Comparison of ENCODE assay signal across 9 mouse cellular contexts in genomic region chr11:49251380-49251761, GRCm38 (mm10). TPM values are rescaled to one million over a fixed set of nuclear protein-coding genes. Genes with fewer than 3 reads are reported as not detected.
DNase-seq lines count a peak whose midpoint lies in the region; ATAC-seq and TF ChIP-seq lines count a peak whose summit lies in the region.
"Had no signal": no experiment of that assay in that cellular context is flagged by ENCODE, and none has a peak within 500 bp of the region (broad histone marks: within the 10 kb centered on the region; RNA-seq: fewer than 3 reads in every experiment).

No protein-coding gene starts in this region.

- WGBS in heart, embryonic 13.5 days, result 68% methylated on average over 7 of the region's 7 CpGs
- WGBS in hindbrain, embryonic 11.5 days, result 79% methylated on average over 7 of the region's 7 CpGs
- 78% methylated on average over 7 of the region's 7 CpGs for WGBS in midbrain, embryonic 10.5 days

- H3K36me3 ChIP-seq in heart, embryonic 13.5 days, result peaks cover 47% of the 10 kb centered on the region
- H3K36me3 ChIP-seq in G1E (replicated peaks), result peaks cover 56% of the 10 kb centered on the region
- H3K36me3 ChIP-seq in hindbrain, embryonic 11.5 days (ENCODE audit: control insufficient read depth, insufficient read depth, low read length), result no peaks in the 10 kb centered on the region
- peaks cover 41% of the 10 kb centered on the region for H3K36me3 ChIP-seq in midbrain, embryonic 10.5 days

- H3K9me3 ChIP-seq in heart, embryonic 13.5 days, result no peaks in the 10 kb centered on the region
- H3K9me3 ChIP-seq in G1E (replicated peaks), result no peaks in the 10 kb centered on the region
- H3K9me3 ChIP-seq in hindbrain, embryonic 11.5 days (ENCODE audit: control insufficient read depth, low read length), result no peaks in the 10 kb centered on the region
- H3K9me3 ChIP-seq in midbrain, embryonic 10.5 days (replicated peaks), result no peaks in the 10 kb centered on the region

- H3K4me1 ChIP-seq in heart, embryonic 13.5 days, result peaks cover 67% of the 10 kb centered on the region
- H3K4me1 ChIP-seq in G1E (ENCODE audit: insufficient read depth, low read depth, low read length), result peaks cover 81% of the 10 kb centered on the region
- H3K4me1 ChIP-seq in hindbrain, embryonic 11.5 days (replicated peaks; ENCODE audit: control insufficient read depth, insufficient read depth, low read length), result peaks cover 3% of the 10 kb centered on the region
- peaks cover 47% of the 10 kb centered on the region for H3K4me1 ChIP-seq in midbrain, embryonic 10.5 days

- no peak for DNase-seq in heart, postnatal 14 days
- DNase-seq in G1E (ENCODE audit: low spot score), result no peak
- no peak for DNase-seq in hindbrain, embryonic 11.5 days (ENCODE audit: low spot score)
- DNase-seq in midbrain, embryonic 10.5 days (ENCODE audit: low spot score), result no peak
- DNase-seq in left cerebral cortex, postnatal 4 days, result no peak
- DNase-seq in embryo, embryonic 9.5 days (ENCODE audit: extremely low spot score), result no peak

- no peak for TF ChIP-seq CTCF in G1E (IDR thresholded peaks at IDR 0.05; ENCODE audit: low read depth, low read length)

- peak overlapping the region; percentile 89 for H3K9ac ChIP-seq in heart, embryonic 13.5 days
- H3K9ac ChIP-seq in hindbrain, embryonic 11.5 days (ENCODE audit: low read depth, low read length), result peak overlapping the region; percentile 93; the same call in 1 of the 2 replicates

- H3K27me3 ChIP-seq in heart, embryonic 13.5 days (replicated peaks), result no peaks in the 10 kb centered on the region
- no peaks in the 10 kb centered on the region for H3K27me3 ChIP-seq in G1E (ENCODE audit: insufficient read depth, low read length)
- no peaks in the 10 kb centered on the region for H3K27me3 ChIP-seq in hindbrain, embryonic 11.5 days (ENCODE audit: control insufficient read depth, insufficient read depth, low read length)
- no peaks in the 10 kb centered on the region for H3K27me3 ChIP-seq in midbrain, embryonic 10.5 days (ENCODE audit: low read depth, poor library complexity, severe bottlenecking)

- intact Hi-C loops in heart, postnatal 14 days (cut with DNase I), result loop anchor here (2.0 to 5.0 kb wide), 2 partner anchors 49 to 144 kb away; partner anchors contain the start of gene Zfp62
- intact Hi-C loops in left cerebral cortex, postnatal 4 days (cut with DNase I), result no loop called here

- H3K4me2 ChIP-seq in heart, embryonic 13.5 days, result peak overlapping the region; percentile 80
- peak overlapping the region; percentile 84 for H3K4me2 ChIP-seq in hindbrain, embryonic 11.5 days (replicated peaks; ENCODE audit: low read depth, low read length)

- peak overlapping the region; percentile 69 for H3K4me3 ChIP-seq in heart, embryonic 13.5 days
- peak overlapping the region; percentile 80; the same call in 1 of the 2 replicates for H3K4me3 ChIP-seq in G1E (ENCODE audit: low read depth, low read length)
- peak overlapping the region; percentile 69; the same call in 1 of the 2 replicates for H3K4me3 ChIP-seq in hindbrain, embryonic 11.5 days (ENCODE audit: low read depth, low read length)
- peak overlapping the region; percentile 71 for H3K4me3 ChIP-seq in midbrain, embryonic 10.5 days

- ATAC-seq in heart, embryonic 13.5 days (ENCODE audit: extremely low read depth, insufficient number of reproducible peaks, low FRiP score, low TSS enrichment), result no peak
- ATAC-seq in G1E (ENCODE audit: extremely low read depth, insufficient number of reproducible peaks, low FRiP score, poor library complexity, severe bottlenecking), result no peak
- no peak for ATAC-seq in hindbrain, embryonic 11.5 days (ENCODE audit: low FRiP score)
- ATAC-seq in granulocyte monocyte progenitor cell, adult 5-6 weeks (replicated peaks; ENCODE audit: poor library complexity, severe bottlenecking), result no peak

- peak overlapping the region; percentile 92 for H3K27ac ChIP-seq in heart, embryonic 13.5 days (replicated peaks)
- no peak overlapping the region for H3K27ac ChIP-seq in hindbrain, embryonic 11.5 days (ENCODE audit: low read depth, low read length)
- H3K27ac ChIP-seq in midbrain, embryonic 10.5 days (replicated peaks), result peak overlapping the region; percentile 92; the same call in 1 of the 2 replicates

RNA-seq across cellular contexts. Expression of gene Mgat1, which starts 7.4 kb away (rescaled TPM):
- 44.2 and 44.9 TPM in 2 replicates for polyA plus RNA-seq in heart, embryonic 13.5 days (2015; fragmentation: Nextera tagmentation; extraction: Ambion mirVana)
- total RNA-seq in heart, postnatal 14 days (2021), result 10 to 100 TPM; 59.3 to 68.4 TPM
- total RNA-seq in G1E (2014; fragmentation: Nextera tagmentation) (18.2 and 20.0 TPM in 2 replicates), G1E (2017) (26.1 and 28.9 TPM in 2 replicates)
- polyA plus RNA-seq in G1E (2012), result 34.8 and 36.9 TPM in 2 replicates
- 28.7 and 31.0 TPM in 2 replicates for polyA plus RNA-seq in hindbrain, embryonic 11.5 days (2014; fragmentation: Nextera tagmentation; extraction: Ambion mirVana)
- 41.2 and 42.2 TPM in 2 replicates for polyA plus RNA-seq in midbrain, embryonic 10.5 days (2016; fragmentation: Nextera tagmentation; extraction: Ambion mirVana)
- 10 to 100 TPM; 54.4 to 58.7 TPM for total RNA-seq in left cerebral cortex, postnatal 4 days (2021)
- 44.1 and 74.5 TPM in 2 replicates for total RNA-seq in granulocyte monocyte progenitor cell, adult 5-6 weeks (2014; fragmentation: Nextera tagmentation)
- 51.6 and 59.4 TPM in 2 replicates for total RNA-seq in granulocyte monocyte progenitor cell, adult 5-6 weeks (2017)

RNA-seq across cellular contexts. Expression of gene Olfr1393, which starts 26.7 kb away (rescaled TPM):
- polyA plus RNA-seq in heart, embryonic 13.5 days (2015; fragmentation: Nextera tagmentation; extraction: Ambion mirVana), result 0.16 TPM in 1 of 2 replicates, not detected in the other
- total RNA-seq in heart, postnatal 14 days (2021), result under 1 TPM; 0.32 to 0.48 TPM
- not detected in 2 replicates for total RNA-seq in G1E (2014; fragmentation: Nextera tagmentation)
- total RNA-seq in G1E (2017), result 0.35 and 0.55 TPM in 2 replicates
- polyA plus RNA-seq in G1E (2012), result not detected in 2 replicates
- polyA plus RNA-seq in hindbrain, embryonic 11.5 days (2014; fragmentation: Nextera tagmentation; extraction: Ambion mirVana), result not detected in 2 replicates
- polyA plus RNA-seq in midbrain, embryonic 10.5 days (2016; fragmentation: Nextera tagmentation; extraction: Ambion mirVana), result 0.04 TPM in 1 of 2 replicates, not detected in the other
- under 1 TPM in 1 of 2 experiments, not detected in 1; 0.48 TPM for total RNA-seq in left cerebral cortex, postnatal 4 days (2021)
- total RNA-seq in granulocyte monocyte progenitor cell, adult 5-6 weeks (2014; fragmentation: Nextera tagmentation), result not detected in 2 replicates
- not detected in 2 replicates for total RNA-seq in granulocyte monocyte progenitor cell, adult 5-6 weeks (2017)

RNA-seq across cellular contexts. Expression of gene Olfr1392, which starts 33.7 kb away (rescaled TPM):
- polyA plus RNA-seq in heart, embryonic 13.5 days (2015; fragmentation: Nextera tagmentation; extraction: Ambion mirVana), result not detected in 2 replicates
- not detected for total RNA-seq in heart, postnatal 14 days (2021)
- total RNA-seq in G1E (2014; fragmentation: Nextera tagmentation), result 0.44 TPM in 1 of 2 replicates, not detected in the other
- 0.11 and 0.12 TPM in 2 replicates for total RNA-seq in G1E (2017)
- not detected in 2 replicates for polyA plus RNA-seq in G1E (2012)
- polyA plus RNA-seq in hindbrain, embryonic 11.5 days (2014; fragmentation: Nextera tagmentation; extraction: Ambion mirVana), result not detected in 2 replicates
- polyA plus RNA-seq in midbrain, embryonic 10.5 days (2016; fragmentation: Nextera tagmentation; extraction: Ambion mirVana), result 0.04 and 0.07 TPM in 2 replicates
- total RNA-seq in left cerebral cortex, postnatal 4 days (2021), result under 1 TPM in 1 of 2 experiments, not detected in 1; 0.34 TPM
- not detected in 2 replicates for total RNA-seq in granulocyte monocyte progenitor cell, adult 5-6 weeks (2014; fragmentation: Nextera tagmentation)
- not detected in 2 replicates for total RNA-seq in granulocyte monocyte progenitor cell, adult 5-6 weeks (2017)
- total RNA-seq: left cerebral cortex, adult 2 months had no signal

RNA-seq across cellular contexts. Expression of gene Zfp62, which starts 48.3 kb away (rescaled TPM):
- polyA plus RNA-seq in heart, embryonic 13.5 days (2015; fragmentation: Nextera tagmentation; extraction: Ambion mirVana), result 24.9 and 26.3 TPM in 2 replicates
- 10 to 100 TPM; 26.3 to 27.0 TPM for total RNA-seq in heart, postnatal 14 days (2021)
- total RNA-seq in G1E (2014; fragmentation: Nextera tagmentation), result 143 and 160 TPM in 2 replicates
- total RNA-seq in G1E (2017), result 72.7 and 78.2 TPM in 2 replicates
- 6.5 and 13.3 TPM in 2 replicates for polyA plus RNA-seq in G1E (2012)
- 59.0 and 63.2 TPM in 2 replicates for polyA plus RNA-seq in hindbrain, embryonic 11.5 days (2014; fragmentation: Nextera tagmentation; extraction: Ambion mirVana)
- 42.3 and 51.5 TPM in 2 replicates for polyA plus RNA-seq in midbrain, embryonic 10.5 days (2016; fragmentation: Nextera tagmentation; extraction: Ambion mirVana)
- total RNA-seq in left cerebral cortex, postnatal 4 days (2021), result 10 to 100 TPM; 47.3 to 50.4 TPM
- 46.4 and 46.5 TPM in 2 replicates for total RNA-seq in granulocyte monocyte progenitor cell, adult 5-6 weeks (2014; fragmentation: Nextera tagmentation)
- total RNA-seq in granulocyte monocyte progenitor cell, adult 5-6 weeks (2017), result 62.2 and 88.5 TPM in 2 replicates

RNA-seq across cellular contexts. Expression of gene Olfr10, which starts 53.2 kb away (rescaled TPM):
- polyA plus RNA-seq in heart, embryonic 13.5 days (2015; fragmentation: Nextera tagmentation; extraction: Ambion mirVana), result not detected in 2 replicates
- not detected for total RNA-seq in heart, postnatal 14 days (2021)
- total RNA-seq in G1E (2014; fragmentation: Nextera tagmentation) (not detected in 2 replicates), G1E (2017) (0.11 TPM in 1 of 2 replicates, not detected in the other)
- polyA plus RNA-seq in G1E (2012), result not detected in 2 replicates
- not detected in 2 replicates for polyA plus RNA-seq in hindbrain, embryonic 11.5 days (2014; fragmentation: Nextera tagmentation; extraction: Ambion mirVana)
- not detected in 2 replicates for polyA plus RNA-seq in midbrain, embryonic 10.5 days (2016; fragmentation: Nextera tagmentation; extraction: Ambion mirVana)
- not detected for total RNA-seq in left cerebral cortex, postnatal 4 days (2021)
- total RNA-seq in granulocyte monocyte progenitor cell, adult 5-6 weeks (2014; fragmentation: Nextera tagmentation), result not detected in 2 replicates
- not detected in 2 replicates for total RNA-seq in granulocyte monocyte progenitor cell, adult 5-6 weeks (2017)
- total RNA-seq: left cerebral cortex, adult 2 months had no signal
